Mouse (Mus musculus) mouse trophoblast stem cell (cell line): Measurements from ENCODE around the gene Ptcd3.

Source experiments
- in situ Hi-C, 2 experiments: fragments of 300-500 bp; cut with MseI, MboI; formaldehyde crosslinking; loops; 2 replicates in 1 of 2; 3 replicates in 1 of 2; pipeline ENCODE4 v1.15.1; 2025

The Ptcd3 gene

DNA sequence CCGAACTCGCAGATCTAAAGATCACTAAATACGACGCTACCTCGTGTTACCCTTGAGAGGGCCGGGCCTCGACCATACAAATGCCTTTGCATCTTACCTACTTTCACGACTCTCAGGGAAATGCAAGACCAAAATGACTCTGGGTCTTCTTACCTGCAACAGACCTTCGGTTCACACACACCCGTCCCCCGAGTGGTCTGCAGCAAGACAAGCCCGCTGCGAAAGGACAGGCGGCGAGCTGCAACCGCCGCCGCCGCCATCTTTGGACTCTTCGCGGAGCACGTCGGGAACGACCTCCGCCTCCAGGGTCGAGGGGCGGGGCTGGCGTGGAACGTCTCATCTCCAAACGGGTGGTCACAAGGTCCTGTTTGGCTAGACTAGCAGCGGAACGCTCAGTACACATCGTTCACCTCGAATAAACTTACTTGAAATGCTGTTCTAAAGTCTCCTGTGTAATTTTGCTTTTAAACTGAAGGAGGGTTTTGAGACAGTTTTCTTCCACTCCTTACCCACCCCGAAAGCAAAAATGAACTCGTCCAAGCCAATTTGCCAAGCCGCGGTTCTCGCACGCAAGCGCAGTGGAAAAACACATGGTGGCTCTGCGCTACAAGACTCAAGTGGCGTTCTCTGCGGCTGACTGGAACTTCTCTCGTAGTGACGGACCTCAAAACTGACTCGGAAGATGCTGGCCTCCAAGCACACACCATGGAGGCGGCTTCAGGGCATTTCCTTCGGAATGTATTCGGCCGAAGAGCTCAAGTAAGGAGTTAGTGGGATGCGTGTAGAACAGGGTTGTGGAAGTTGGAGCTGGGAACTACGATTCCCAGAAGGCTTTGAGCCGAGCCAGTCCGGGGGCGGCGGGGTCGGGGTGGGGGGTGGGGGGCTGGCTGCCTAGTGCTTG is at the start of gene Ptcd3, which contains the start of gene Polr1a:
Gene Ptcd3, minus strand, starts transcription at position 270 of the 901 bp plus-strand sequence.
Gene Polr1a, plus strand, starts transcription at position 573 of the 901 bp plus-strand sequence.
- in situ Hi-C loops: no loop called here

GRCm38 (mm10) chr6:71951192-71951591 is 42.6 kb upstream of the Ptcd3 start:
- in situ Hi-C loops: no loop called here

DNA sequence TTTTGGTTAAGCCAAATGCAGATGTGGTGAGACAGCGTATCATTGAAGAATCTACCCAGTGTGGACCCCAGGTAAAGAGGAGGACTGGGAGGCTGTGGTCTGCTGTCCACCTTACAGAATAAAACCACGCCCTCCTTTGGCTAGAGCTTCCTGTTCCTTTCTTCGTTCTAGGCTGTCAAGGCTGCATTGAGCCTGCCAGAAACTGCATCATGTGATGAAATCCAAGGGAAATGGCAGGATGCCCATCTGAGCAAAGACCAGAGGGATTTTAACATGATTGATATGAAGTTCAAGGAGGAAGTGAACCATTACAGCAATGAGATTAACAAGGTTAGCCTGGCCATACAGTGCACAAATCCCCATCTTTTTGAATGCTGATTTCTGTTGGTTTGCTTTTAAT is 42.0 kb upstream of the Ptcd3 start:
- in situ Hi-C loops: no loop called here

DNA sequence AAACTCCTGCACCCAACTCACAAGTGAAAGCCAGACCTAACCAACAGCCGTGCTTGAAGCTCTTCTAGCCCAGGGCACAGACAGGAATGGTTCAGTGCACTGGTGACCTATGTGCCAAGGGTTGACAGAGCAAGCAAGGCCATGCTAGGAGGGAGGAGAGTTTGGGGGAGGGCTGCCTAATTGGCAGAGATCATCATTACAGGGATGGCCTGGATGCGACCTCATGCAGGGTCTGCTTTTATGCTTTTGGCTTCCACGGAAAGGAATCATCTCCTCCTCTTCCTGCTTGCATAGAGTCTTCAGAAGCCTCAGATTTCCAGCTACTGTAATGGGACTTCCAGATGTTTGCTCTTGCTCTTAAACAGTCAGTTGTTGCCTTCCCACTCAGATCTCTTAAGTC is 41.2 kb upstream of the Ptcd3 start:
- in situ Hi-C loops: no loop called here

GRCm38 (mm10) chr6:71946121-71946520 is 37.6 kb upstream of the Ptcd3 start:
- in situ Hi-C loops: no loop called here

DNA sequence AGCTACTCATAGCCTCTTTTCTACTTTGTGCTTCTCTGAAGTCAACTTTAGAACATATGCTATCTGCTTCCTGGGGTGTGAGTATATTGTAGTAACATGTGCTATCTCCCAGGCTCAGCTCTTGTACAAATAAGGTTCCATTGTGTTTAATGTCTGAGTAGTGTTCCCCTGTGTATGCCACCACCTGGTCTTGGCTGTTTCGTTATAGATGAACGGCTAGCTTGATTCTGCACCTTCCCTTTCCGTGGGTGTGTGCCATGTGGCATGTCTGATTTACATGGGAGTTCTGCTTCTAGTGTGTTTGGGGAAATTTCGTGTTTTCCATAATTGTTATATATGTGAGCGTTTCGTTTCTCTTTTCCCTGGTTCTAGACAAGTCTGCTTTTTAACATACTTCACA is 36.6 kb upstream of the Ptcd3 start:
- in situ Hi-C loops: no loop called here

GRCm38 (mm10) chr6:71940912-71941311 is 32.4 kb upstream of the Ptcd3 start:
- in situ Hi-C loops: no loop called here

DNA sequence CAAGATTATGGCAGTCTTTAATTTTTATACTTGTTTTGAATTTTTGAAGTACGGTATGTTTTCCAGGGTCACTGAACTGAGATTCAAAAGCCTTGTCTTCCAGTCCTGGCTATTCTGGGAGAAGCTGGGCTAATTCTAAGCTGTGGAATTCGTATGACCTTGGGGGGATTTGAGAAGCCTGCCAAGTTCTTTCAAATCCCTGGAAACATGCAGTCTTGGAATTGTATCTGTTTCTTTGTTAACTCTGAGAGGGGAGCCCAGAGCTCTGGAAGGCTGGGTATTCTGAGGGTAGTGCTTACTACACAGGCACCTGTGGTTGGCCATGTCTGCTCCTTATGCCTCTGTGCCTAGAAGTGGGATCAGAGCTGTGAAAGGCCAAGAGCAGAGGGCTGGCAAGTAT is 27.2 kb upstream of the Ptcd3 start:
- in situ Hi-C loops: loop anchor here in 1 of 2 experiments (10.0 kb wide), 1 partner anchor 229 kb away; no protein-coding TSS in a partner anchor

DNA sequence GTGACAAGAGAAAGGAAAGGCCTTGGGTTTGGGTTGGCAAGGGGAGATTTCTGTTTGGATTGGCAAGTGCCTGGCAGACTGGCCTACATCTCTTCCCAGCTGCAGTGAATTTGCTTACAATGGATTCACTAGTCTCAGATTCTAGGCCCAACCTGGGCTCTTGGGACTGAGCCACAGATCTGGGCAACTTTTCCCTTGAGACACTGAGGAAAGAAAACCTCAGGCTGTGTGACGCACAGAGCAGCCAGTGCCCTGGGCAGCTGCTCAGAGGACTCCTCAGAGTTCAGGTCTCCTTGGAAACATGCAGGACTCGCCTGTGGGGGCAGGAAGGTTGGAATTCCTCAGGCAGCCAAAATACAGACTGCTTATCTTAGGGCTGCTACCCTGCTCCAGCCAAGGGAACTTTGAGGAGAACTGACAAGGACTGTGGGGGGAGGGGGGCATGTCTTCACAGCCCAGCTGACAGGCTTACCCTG is 25.6 kb upstream of the Ptcd3 start:
- in situ Hi-C loops: loop anchor here in 1 of 2 experiments (10.0 kb wide), 1 partner anchor 231 kb away; no protein-coding TSS in a partner anchor

- in situ Hi-C loops: loop anchor here in 1 of 2 experiments (10.0 kb wide), 1 partner anchor 232 kb away; no protein-coding TSS in a partner anchor
These were observed 23.8 kb upstream of the Ptcd3 start for GRCm38 (mm10) chr6:71932347-71932746.

- in situ Hi-C loops: loop anchor here in 1 of 2 experiments (10.0 kb wide), 1 partner anchor 234 kb away; no protein-coding TSS in a partner anchor
These were observed 22.4 kb upstream of the Ptcd3 start for GRCm38 (mm10) chr6:71930830-71931437.

DNA sequence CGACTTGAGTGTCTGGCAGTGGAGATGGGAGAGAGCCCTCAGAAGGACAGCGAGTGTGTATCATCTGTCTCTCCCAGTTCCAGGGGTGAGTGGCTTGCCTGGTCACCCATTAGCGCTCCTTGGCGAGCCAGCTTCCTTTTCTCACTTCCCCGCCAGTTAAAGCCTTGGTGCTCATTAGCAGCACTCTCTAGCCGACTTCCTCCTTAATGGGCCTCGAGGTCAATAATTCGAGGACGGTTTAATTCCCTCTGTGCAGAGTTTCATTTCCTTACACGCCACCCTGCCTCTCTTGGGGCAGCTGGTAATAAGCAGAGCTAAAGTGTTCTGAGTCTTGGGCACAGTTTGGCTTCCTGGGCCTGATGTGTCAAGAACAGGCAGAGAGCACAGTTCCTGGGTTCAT is 21.5 kb upstream of the Ptcd3 start:
- in situ Hi-C loops: loop anchor here in 1 of 2 experiments (10.0 kb wide), 1 partner anchor 235 kb away; no protein-coding TSS in a partner anchor

- in situ Hi-C loops: loop anchor here in 1 of 2 experiments (5.0 kb wide), 1 partner anchor 229 kb away; no protein-coding TSS in a partner anchor
These were observed 19.4 kb upstream of the Ptcd3 start for GRCm38 (mm10) chr6:71927911-71928310.

GRCm38 (mm10) chr6:71925233-71925632 is 16.7 kb upstream of the Ptcd3 start:
- in situ Hi-C loops: loop anchor here in 1 of 2 experiments (5.0 kb wide), 1 partner anchor 232 kb away; no protein-coding TSS in a partner anchor

GRCm38 (mm10) chr6:71920752-71921151 is 12.2 kb upstream of the Ptcd3 start:
- in situ Hi-C loops: no loop called here

DNA sequence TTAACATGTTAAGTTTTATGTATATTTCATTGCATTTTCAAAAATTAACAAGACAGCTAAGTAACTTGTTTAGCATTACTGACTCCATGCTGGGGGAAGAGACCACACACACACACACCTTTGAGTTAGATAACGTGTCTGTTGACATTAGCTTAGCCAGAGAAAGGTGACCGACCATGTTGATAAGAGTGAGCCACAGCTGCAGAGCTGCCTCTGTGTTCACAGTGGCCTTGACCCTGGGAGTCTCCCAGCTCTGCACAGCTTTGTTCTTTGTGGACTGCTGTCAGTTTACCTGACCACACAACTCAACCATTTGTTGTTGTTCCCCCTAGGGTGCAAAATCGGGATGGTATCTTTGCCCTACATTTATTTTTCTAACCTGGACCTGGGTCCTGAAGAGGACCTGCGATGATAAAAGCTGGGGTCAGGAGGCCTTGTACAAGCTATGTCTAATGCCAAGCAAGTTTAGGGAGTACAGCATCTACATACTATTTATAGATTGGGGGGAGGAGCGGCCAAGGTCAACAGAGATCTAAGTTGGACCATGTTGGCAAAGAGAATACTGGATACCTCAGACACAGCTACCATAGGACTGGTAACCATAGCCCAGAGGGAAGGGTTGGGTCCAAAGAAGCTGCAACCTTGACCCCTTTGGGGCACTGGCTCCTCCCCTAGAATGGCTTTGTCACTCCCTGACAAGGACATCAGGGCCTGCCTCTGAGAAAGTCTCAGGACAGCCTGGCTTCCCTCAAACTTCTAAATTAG is 3.3 kb upstream of the Ptcd3 start:
- in situ Hi-C loops: no loop called here

GRCm38 (mm10) chr6:71909840-71910239 is 1.3 kb upstream of the Ptcd3 start:
- in situ Hi-C loops: no loop called here

- in situ Hi-C loops: no loop called here
These were observed 834 bp upstream of the Ptcd3 start for GRCm38 (mm10) chr6:71909384-71909783.

- in situ Hi-C loops: no loop called here
These were observed 781 bp downstream of the Ptcd3 start for GRCm38 (mm10) chr6:71907702-71908235.

DNA sequence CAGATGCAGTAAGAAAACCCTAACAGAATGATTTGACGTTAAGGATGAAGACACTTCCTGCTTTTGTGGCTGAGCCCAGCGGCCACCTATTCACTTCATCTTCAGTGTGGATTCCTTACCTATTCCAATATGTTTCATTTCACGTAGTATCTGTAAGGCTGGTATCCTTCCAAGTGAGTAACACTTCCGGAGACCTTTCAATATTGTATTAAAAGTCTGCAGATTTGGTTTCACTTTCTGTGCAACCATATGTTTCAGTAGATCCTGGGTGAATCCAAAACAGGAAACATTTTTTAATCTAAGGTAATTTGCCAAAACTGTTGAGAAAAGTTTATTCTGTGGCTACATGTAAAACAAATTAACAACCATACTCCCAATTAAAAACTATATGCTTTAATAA is 15.3 kb downstream of the Ptcd3 start:
- in situ Hi-C loops: no loop called here
